Mouse (Mus musculus): Measurements from ENCODE around the gene Vmn2r112. TPM values are rescaled to one million over a fixed set of nuclear protein-coding genes. Genes with fewer than 3 reads are reported as not detected.
"Not testable (repeated sequence)": the region's sequence is repeated elsewhere in the genome, so short reads cannot be mapped to it uniquely, and the experiment has no call there.

Vmn2r112 gene
- polyA plus RNA-seq (2015; fragmentation: Nextera tagmentation; extraction: Ambion mirVana) = not detected in 2 replicates

DNA sequence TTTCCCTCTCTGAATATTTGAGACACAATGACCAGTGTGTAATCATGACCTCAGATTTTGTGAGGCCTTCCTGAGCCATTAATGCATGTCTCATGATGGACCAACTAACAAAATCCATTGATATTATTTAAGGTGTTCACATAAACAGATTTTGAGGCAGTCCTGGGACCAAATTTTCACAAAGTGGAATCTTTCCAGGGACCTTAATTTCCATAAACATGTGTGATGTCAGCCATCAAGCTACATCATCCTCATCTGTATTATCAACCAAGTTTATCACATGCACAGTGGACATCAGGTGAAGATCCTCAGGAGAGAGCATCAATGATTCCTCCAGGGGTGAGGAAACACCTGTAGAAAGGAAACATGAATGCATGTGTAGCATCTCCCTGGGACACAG lies at the start of gene Vmn2r112:
TSS of gene Vmn2r112 (plus strand) at position 301 of the 400 bp plus-strand sequence.
- H3K4me2 ChIP-seq; H3K4me3 ChIP-seq; ATAC-seq (ENCODE audit: low read depth); H3K36me3 ChIP-seq; H3K9ac ChIP-seq; H3K27ac ChIP-seq (replicated peaks); H3K27me3 ChIP-seq; H3K4me1 ChIP-seq (replicated peaks); H3K9me3 ChIP-seq: not testable (repeated sequence)

DNA sequence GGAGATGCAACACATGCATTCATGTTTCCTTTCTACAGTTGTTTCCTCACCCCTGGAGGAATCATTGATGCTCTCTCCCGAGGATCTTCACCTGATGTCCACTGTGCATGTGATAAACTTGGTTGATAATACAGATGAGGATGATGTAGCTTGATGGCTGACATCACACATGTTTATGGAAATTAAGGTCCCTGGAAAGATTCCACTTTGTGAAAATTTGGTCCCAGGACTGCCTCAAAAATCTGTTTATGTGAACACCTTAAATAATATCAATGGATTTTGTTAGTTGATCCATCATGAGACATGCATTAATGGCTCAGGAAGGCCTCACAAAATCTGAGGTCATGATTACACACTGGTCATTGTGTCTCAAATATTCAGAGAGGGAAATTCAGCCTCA lies 27.4 kb upstream of the Vmn2r112 start, which contains the start of gene Vmn2r111:
TSS of gene Vmn2r111 (minus strand) at position 101 of the 400 bp plus-strand sequence.
- not testable (repeated sequence) for H3K27ac ChIP-seq (replicated peaks); H3K36me3 ChIP-seq; H3K4me3 ChIP-seq; H3K4me2 ChIP-seq; H3K4me1 ChIP-seq (replicated peaks); ATAC-seq (ENCODE audit: low read depth); H3K9ac ChIP-seq; H3K9me3 ChIP-seq; H3K27me3 ChIP-seq
- WGBS = 68% methylated on average over 1 of the region's 1 CpGs

DNA sequence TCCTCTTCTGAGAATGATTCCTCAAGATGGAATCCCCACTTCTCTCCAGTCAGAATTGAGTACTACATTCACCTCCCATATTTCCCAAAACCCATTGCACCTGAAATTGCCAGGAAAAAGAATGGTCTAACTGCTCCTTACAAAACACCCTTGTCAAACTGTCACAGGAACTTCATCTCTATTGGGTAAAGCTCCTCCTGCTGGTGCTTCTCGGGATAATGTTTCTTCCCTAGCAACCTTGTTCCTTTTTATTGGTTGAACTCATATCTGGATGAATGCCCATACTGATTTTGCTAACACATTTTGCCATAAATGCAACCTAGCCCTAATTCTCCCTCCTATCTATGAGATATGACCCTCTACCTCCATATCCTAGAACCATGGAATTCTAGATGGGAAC lies 29.9 kb downstream of the Vmn2r112 start:
- Histone ChIP-seq H3K27ac (replicated peaks) (no peak overlapping the region), H3K9me3 (no peaks in the 10 kb centered on the region), H3K4me3 (no peak overlapping the region), H3K4me1 (replicated peaks) (no peaks in the 10 kb centered on the region), H3K27me3 (no peaks in the 10 kb centered on the region), H3K4me2 (no peak overlapping the region), H3K9ac (no peak overlapping the region), H3K36me3 (no peaks in the 10 kb centered on the region)
- whole genome bisulfite sequencing = 73% methylated on average over 1 of the region's 1 CpGs
- ATAC-seq (ENCODE audit: low read depth) = no peak

Other genes starting within 250 kb of the Vmn2r112 start
- gene Zfp944, start 239.6 kb upstream of the Vmn2r112 start, polyA plus RNA-seq (2015; fragmentation: Nextera tagmentation; extraction: Ambion mirVana) = 14.2 TPM in 2 replicates
- gene Zfp758, start 239.5 kb upstream of the Vmn2r112 start, polyA plus RNA-seq (2015; fragmentation: Nextera tagmentation; extraction: Ambion mirVana) = 8.3 and 8.4 TPM in 2 replicates
- 36.8 and 40.1 TPM in 2 replicates for gene Zfp946, start 176.7 kb upstream of the Vmn2r112 start, polyA plus RNA-seq (2015; fragmentation: Nextera tagmentation; extraction: Ambion mirVana)
- gene Vmn2r111, start 27.5 kb upstream of the Vmn2r112 start, polyA plus RNA-seq (2015; fragmentation: Nextera tagmentation; extraction: Ambion mirVana) = not detected in 2 replicates

Measured in neural tube, embryonic 13.5 days (tissue).